Mouse (Mus musculus) small intestine, adult 2 months (tissue): ENCODE measurements around the gene Lfng. TPM values are rescaled to one million over a fixed set of nuclear protein-coding genes. Genes with fewer than 3 reads are reported as not detected.

Source experiments
- H3K27ac ChIP-seq: fragments of 200-500 bp; 2 replicates; pipeline ENCODE4 v1.5.1; 2012; ENCODE audit warnings: low read depth, low read length, control low read depth, inconsistent platforms; ENCODE audit not compliant: insufficient read depth
- H3K27me3 ChIP-seq: fragments of 200-500 bp; 2 replicates; pipeline ENCODE4 v1.6.1; 2012; ENCODE audit warnings: mild to moderate bottlenecking, moderate library complexity, low read length, inconsistent platforms; ENCODE audit not compliant: control insufficient read depth, insufficient read depth
- H3K36me3 ChIP-seq: fragments of 200-500 bp; 2 replicates; pipeline ENCODE4 v1.6.1; 2012; ENCODE audit warnings: mild to moderate bottlenecking, low read length, control low read depth, inconsistent platforms; ENCODE audit not compliant: control insufficient read depth, insufficient read depth
- H3K4me1 ChIP-seq: fragments of 200-500 bp; 2 replicates; pipeline ENCODE4 v1.6.1; 2012; ENCODE audit warnings: low read length, inconsistent platforms, mixed read lengths; ENCODE audit not compliant: control insufficient read depth, insufficient read depth, insufficient read length
- H3K4me3 ChIP-seq: fragments of 200-500 bp; 2 replicates; pipeline ENCODE4 v1.5.1; 2012; ENCODE audit warnings: low read depth, mild to moderate bottlenecking, control low read depth, inconsistent platforms, low read length, moderate library complexity
- CTCF ChIP-seq: fragments of 200-500 bp; IDR thresholded peaks from 2 replicates; pipeline ENCODE4 v1.5.1; 2012; ENCODE audit warnings: low read depth, mild to moderate bottlenecking, control low read depth, inconsistent platforms, low read length, moderate library complexity, mixed read lengths; ENCODE audit not compliant: insufficient replicate concordance, insufficient read length; ENCODE audit errors: extremely low read depth
- POLR2A ChIP-seq: fragments of 200-500 bp; IDR thresholded peaks from 2 replicates; pipeline ENCODE4 v1.6.1; 2012; ENCODE audit warnings: low read depth, mild to moderate bottlenecking, control low read depth, inconsistent platforms, low read length, moderate library complexity
- WGBS: fragments of 180-500 bp; shearing (Covaris S2); methylation state at CpG from one replicate; pipeline ENCODE4 v1.1.7; 2018; 5-methylcytosine and 5-hydroxymethylcytosine counted together
- polyA plus RNA-seq: library from polyadenylated mRNA; depleted of rRNA; stranded (reverse); fragments of >200 nt; gene quantifications from 2 replicates; pipeline ENCODE4 v1.2.3, GENCODE M21; 2012

Lfng gene
- polyA plus RNA-seq, 1 experiment, result 29.9 TPM

DNA sequence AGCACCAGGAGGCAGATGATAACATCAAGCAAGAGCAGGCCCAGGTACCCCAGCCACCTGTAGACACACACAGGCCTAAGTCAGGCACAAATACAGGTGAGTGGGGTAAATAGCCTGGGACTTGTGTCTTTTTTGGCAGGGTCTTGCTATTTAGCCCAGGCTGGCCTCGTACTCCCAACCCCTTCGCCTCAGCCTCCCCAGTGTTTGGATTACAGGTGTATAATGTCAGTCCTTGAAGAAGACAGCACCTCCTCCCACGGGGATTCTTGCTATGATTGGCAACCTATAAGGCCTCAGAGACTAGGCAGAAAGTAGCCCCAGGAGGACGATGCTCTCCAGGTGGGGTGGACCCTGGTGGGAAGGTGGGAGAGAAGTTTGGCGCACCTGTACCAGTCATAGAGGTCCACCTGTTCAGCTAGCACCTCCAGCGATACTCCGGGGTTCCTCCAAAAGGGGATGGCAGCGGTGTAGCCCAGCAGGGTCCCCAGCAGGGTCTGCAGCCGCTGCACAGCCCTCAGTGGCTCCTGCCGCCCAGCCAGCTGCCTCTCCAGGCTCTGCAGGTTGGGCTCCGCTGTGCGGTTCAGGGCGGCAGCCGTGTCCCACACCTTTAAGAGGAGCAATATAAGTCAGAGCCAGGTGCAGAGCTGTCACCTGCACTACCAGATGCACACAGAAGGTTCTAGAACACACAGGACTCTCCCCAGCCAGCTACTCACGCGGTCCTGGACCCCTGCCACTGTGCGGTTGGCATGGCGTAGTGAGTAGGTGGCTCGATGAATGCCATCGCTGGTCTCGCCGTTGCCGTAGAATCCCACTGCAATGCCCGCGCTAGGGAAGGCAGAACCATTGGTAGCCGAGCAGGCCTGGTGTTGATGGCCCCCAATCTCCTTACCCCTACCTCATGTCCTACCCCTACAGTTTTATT, 27.9 kb downstream of the Lfng start:
- no peak overlapping the region for H3K27ac ChIP-seq
- no peak overlapping the region for H3K4me3 ChIP-seq
- TF ChIP-seq CTCF (no peak), POLR2A (no peak)
- WGBS, result 93% methylated on average over 26 of the region's 26 CpGs
- no peaks in the 10 kb centered on the region for H3K27me3 ChIP-seq
- H3K4me1 ChIP-seq, result peaks cover 8% of the 10 kb centered on the region; the same call in 1 of the 2 replicates
- peaks cover 16% of the 10 kb centered on the region for H3K36me3 ChIP-seq

DNA sequence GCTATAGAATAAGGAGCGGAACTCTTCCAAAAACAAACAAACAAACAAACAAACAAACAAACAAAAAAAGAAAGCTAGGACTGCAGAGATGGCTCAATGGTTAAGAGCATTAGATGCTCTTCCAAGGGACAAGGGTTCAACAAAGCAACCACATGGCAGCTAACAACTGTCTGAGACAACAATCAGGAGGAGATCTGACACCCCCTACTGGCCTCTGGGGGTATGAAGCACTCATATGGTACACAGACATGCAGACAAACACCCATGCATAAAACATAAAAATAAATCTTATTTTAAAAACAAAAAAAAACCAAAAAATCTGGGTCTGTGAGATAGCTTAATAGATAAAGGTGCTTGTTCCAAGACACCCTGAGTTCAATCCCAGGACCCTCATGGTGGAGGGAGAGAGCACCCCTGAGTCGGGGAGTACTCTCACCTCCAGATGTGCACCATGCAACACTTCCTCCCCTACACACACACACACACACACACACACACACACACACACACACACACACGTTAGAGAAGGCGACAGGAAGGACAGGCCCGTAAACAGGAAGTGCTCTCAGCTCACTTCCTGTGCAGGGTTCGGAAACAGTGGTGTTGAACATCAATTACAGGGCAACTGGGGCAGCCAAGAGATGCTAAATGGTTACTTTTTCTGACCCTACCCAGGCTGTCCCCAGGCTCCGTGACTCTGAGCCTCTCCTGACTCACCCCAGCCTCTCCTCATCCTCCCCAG, 29.4 kb downstream of the Lfng start:
- no peak for TF ChIP-seq CTCF
- no peak for TF ChIP-seq POLR2A
- Histone ChIP-seq H3K36me3 (peaks cover 14% of the 10 kb centered on the region), H3K27me3 (no peaks in the 10 kb centered on the region), H3K4me1 (peaks cover 10% of the 10 kb centered on the region; the same call in 1 of the 2 replicates), H3K4me3 (no peak overlapping the region), H3K27ac (peak overlapping the region; percentile 17; the same call in 1 of the 2 replicates)
- WGBS, result 83% methylated on average over 7 of the region's 7 CpGs

DNA sequence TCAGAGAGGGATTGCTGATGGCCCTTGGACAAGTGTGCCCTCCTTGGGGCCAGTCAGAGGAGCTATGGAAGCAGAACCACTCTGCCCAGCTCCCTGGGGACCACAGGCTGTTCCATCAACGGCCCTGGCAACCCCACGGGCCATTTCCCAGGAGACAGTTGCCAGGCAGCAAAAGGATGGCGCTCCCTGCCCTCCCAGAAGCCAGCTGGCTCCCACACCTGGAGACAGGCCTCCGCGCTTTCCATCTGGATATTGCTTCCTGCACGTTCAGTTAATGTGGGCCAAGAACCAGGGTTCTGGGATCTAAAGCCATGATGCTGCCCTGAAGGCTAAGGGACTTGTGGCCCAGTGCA, 29.9 kb downstream of the Lfng start:
- peak overlapping the region; percentile 17; the same call in 1 of the 2 replicates for H3K27ac ChIP-seq
- peaks cover 10% of the 10 kb centered on the region; the same call in 1 of the 2 replicates for H3K4me1 ChIP-seq
- WGBS, result 80% methylated on average over 6 of the region's 6 CpGs
- TF ChIP-seq POLR2A, result no peak
- TF ChIP-seq CTCF, result no peak
- H3K27me3 ChIP-seq, result no peaks in the 10 kb centered on the region
- H3K36me3 ChIP-seq, result peaks cover 12% of the 10 kb centered on the region
- H3K4me3 ChIP-seq, result no peak overlapping the region

DNA sequence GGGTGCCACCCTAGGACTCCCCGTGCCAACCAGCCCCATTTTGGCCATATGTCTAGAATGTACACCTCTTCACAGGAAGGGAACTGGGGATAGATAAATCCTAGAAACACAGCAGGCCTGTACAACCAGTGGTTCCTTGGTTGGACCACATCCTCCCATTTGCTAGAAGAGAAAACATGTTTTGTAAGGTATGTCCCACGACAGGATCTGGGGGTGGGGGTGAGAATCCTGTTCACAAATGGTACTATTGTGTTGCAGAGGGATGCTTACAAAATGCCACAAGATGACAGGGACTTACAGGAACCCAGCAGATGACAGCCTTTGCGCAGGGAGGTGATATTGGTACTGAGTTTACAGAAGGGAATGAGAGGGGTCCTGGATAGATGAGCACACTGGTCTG, 30.9 kb downstream of the Lfng start:
- Histone ChIP-seq H3K4me3 (no peak overlapping the region), H3K36me3 (peaks cover 11% of the 10 kb centered on the region), H3K27ac (no peak overlapping the region), H3K27me3 (no peaks in the 10 kb centered on the region), H3K4me1 (peaks cover 9% of the 10 kb centered on the region; the same call in 1 of the 2 replicates)
- no peak for TF ChIP-seq POLR2A
- no peak for TF ChIP-seq CTCF
- WGBS, result 83% methylated on average over 3 of the region's 3 CpGs

DNA sequence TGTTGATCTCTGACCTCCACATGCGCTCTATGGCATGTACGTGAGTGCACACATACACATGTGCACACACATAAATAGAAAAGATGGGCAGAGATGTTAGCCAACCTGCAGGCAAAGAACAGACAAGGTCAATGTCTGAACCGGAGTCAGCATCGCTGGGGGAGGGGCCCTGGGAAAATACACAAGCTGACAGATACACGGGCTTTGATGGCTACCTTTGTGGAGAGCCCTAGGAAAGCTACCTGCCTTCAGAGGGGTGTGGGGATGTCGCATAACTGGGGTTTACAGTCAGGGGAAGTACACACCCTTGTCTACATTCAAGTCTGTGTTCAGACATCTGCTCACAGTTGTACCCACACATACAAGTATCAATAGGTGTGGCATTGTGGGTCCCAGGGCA, 31.4 kb downstream of the Lfng start:
- no peaks in the 10 kb centered on the region for H3K27me3 ChIP-seq
- TF ChIP-seq POLR2A (no peak), CTCF (no peak)
- H3K4me1 ChIP-seq, result peaks cover 7% of the 10 kb centered on the region; the same call in 1 of the 2 replicates
- no peak overlapping the region for H3K27ac ChIP-seq
- H3K4me3 ChIP-seq, result no peak overlapping the region
- H3K36me3 ChIP-seq, result peaks cover 6% of the 10 kb centered on the region; the same call in 1 of the 2 replicates
- WGBS, result 85% methylated on average over 6 of the region's 6 CpGs

DNA sequence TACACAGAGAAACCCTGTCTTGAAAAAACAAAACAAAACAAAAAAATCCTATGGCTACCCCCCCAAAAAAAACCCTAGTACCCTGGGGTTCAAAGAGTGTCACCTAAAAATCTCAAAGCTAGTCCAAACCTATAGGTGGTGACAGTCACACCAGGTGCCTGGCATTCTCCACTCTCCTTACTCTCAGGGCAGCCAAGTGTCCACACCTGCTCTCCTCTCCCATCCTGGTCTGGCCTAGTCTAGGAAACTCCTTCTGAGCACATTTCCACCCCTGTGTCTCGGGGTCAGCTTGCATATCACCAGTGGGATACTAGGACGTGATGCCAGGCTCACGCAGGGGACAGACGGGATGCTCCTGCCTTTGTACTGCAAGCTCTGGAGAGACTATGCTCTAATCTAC, 32.2 kb downstream of the Lfng start:
- no peaks in the 10 kb centered on the region for H3K27me3 ChIP-seq
- no peak overlapping the region for H3K4me3 ChIP-seq
- H3K4me1 ChIP-seq, result peaks cover 6% of the 10 kb centered on the region; the same call in 1 of the 2 replicates
- no peak overlapping the region for H3K27ac ChIP-seq
- WGBS, result 90% methylated on average over 4 of the region's 4 CpGs
- no peak for TF ChIP-seq POLR2A
- no peak for TF ChIP-seq CTCF
- H3K36me3 ChIP-seq, result peaks cover 4% of the 10 kb centered on the region; the same call in 1 of the 2 replicates

DNA sequence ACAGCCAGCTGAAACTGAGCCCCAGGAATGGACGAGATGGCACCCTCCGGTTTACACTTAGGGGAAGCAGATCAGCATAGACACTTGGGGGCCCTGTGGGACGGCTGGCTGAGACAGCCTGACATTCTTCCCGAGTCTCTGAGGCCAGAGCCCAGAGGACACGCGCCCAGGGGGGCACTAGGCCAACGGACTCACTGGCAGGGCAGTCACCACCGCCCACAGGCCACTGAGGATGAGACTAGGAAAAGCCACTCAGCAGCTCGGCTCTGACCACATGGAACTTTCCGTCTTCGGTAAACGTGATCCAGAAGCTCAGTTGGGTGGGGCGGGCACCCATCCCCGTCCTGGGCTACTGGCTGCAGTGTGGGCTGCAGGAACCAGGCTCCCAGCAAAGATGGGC, 32.8 kb downstream of the Lfng start:
- Histone ChIP-seq H3K36me3 (peaks cover 4% of the 10 kb centered on the region; the same call in 1 of the 2 replicates), H3K27ac (no peak overlapping the region), H3K27me3 (no peaks in the 10 kb centered on the region), H3K4me3 (no peak overlapping the region), H3K4me1 (peaks cover 6% of the 10 kb centered on the region; the same call in 1 of the 2 replicates)
- WGBS, result 68% methylated on average over 14 of the region's 14 CpGs
- no peak for TF ChIP-seq CTCF
- no peak for TF ChIP-seq POLR2A
